Mouse (Mus musculus): ENCODE measurements around the gene Aqp8.

DNA sequence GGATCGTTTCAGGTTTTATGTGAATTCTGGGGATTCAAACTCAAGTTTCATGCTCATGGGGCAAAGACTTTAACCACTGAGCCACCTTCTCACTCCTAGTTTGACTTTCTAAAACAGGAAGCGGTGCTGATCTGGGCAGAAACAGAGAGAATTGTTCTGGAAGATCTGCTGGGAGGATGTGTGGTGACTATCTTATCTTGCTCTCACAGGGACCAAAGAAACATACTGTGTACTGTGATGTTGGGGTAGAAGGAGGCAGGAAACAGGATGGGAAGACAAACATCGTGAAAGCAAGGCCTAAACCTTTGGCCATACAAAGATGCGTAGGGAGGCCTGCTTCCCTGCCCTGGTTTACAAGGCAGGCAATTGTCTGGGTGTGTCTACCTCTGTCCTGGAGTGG, 2.8 kb upstream of the Aqp8 start:
- TF ChIP-seq POLR2A (IDR thresholded peaks at IDR 0.05; ENCODE audit: extremely low read depth, insufficient read depth, low read length) (no peak), CTCF (IDR thresholded peaks at IDR 0.05; ENCODE audit: low read depth, low read length) (no peak)
